Mouse (Mus musculus): ENCODE measurements around the gene Clec11a.

The Clec11a gene

DNA sequence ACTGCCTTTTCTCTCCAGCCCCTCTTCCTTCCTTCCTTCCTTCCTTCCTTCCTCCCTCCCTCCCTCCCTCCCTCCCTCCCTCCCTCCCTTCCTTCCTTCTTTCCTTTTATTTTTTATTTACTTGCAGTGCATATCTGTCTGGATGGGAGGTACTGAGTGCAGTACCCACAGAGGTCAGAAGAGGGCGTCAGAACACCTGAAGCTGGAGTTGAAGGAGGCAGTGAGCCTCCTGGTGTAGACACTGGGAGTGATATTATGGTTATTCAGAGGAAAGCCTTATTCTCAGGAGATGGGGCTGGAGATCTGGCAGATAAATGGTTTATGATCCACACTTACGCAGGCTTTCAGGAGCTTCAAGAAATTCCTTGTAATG is 29.5 kb downstream of the Clec11a start:
- DNase-seq (ENCODE audit: low spot score in 2 of 2), result no peak

DNA sequence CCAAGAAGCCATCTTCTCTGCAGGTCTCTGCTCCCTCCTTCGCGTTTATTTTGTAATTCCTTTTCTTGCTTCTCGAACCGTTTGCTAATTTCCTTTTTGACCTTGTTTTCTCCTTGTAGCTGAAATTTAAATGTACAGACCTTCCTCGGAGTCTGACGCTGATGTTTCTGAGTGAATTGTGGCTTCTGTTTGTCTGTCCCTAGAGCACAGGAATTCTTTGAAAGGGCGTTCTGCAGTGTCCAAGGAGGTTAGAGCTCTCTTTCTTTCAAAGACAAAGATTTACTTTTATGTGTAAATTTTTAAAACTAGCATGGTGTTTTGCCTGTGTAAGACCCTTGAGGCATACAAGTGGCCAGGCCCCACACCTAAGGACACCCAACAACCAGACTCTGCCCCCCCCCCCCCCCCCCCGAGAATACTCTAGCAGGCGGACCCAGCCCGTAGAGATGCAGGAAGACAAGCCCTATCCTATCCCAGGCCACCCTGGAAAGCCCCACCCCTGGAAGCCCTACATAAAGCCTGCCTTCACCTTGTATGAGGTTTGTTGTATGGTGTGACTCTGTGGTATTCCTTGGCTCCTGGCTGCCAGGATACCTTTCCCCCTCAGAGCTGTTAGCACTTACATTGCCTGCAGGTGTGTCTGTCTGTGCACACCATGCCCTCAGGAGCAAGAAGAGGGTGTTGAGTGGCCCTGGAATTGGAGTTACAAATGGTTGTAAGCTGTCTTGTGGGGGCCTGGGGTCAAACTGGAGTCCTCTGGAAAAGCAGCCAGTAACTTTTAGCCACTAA is 30.0 kb downstream of the Clec11a start:
- no peak for DNase-seq (ENCODE audit: low spot score in 2 of 2)

DNA sequence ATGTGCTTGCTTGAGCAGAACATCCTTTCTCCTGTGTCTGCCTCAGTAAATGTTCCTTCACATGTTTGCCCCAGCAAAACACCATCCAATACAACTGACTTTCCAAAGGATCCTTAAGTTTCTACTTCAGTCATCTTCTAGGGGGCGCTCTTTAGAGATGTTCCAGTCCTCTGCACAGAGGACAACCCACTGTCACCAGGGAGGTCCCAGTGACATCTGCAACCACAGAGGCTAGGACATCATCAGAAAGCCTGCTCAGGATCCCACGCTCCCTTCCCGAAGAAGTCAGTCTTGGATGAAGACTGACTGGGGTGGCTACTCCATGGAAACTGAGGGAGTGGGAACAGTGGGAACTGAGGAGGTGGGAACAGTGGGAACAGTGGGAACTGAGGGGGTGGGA is 31.2 kb downstream of the Clec11a start:
- no peak for DNase-seq (ENCODE audit: low spot score in 2 of 2)

DNA sequence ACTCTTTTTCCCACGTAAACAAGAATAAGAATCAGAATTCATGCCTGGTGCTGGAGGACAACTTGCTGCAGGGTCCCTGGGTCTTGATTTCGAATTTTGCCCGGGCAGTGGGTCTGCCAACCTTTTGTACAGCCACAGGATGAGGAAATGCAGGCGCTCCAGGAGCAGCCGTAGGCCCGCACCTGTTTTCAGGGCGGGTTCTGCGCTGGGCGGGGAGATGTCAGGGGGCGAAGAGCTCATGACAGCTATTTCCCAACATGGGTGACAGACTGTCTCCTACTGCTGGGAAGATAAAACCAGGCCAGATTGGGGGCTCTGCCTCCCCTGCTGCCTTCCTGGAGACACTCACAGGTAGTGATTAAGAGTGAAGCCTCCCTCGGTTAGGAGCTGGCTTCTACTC is 32.6 kb downstream of the Clec11a start:
- DNase-seq (ENCODE audit: low spot score in 2 of 2), result no peak

DNA sequence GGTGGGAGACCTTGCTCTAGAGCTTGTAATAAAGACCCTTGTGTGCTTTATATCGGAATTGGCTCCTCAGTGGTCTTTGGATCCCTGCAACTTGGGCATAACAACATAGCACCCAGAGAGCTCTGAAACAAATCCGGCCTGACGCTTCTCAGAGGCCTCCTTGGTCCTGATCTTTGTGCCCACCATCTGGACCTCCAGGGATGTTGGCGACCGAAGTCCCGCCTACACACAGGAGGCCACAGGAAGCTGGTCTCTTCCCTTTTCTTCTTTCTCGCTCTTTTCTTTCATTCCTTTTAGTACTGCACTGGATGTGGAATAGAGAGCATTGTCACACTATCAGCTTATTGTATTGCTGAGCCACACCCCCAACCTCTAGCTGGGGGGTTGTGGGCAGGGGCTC is 33.3 kb downstream of the Clec11a start:
- DNase-seq (ENCODE audit: low spot score in 2 of 2), result no peak

DNA sequence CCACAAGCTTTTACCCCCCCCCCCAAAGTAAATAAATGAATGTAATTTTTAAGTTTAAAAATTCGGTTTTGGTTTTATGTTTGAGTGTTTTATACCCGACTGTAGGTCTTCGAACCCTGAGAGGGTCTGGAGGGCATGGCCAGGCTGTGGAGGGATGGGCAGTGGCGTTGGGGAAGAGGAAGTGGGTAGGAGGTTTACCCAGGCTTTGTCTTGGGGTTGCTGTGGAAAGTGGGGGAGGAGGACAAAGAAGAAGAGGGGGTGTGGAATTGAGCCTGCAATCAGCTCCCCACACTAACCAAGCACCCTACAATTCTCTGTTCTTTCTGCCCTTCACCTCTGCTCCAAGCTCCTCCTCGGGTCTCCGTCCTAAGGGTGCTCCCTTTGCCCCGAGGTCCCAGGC is 34.2 kb downstream of the Clec11a start:
- no peak for DNase-seq (ENCODE audit: low spot score in 2 of 2)

DNA sequence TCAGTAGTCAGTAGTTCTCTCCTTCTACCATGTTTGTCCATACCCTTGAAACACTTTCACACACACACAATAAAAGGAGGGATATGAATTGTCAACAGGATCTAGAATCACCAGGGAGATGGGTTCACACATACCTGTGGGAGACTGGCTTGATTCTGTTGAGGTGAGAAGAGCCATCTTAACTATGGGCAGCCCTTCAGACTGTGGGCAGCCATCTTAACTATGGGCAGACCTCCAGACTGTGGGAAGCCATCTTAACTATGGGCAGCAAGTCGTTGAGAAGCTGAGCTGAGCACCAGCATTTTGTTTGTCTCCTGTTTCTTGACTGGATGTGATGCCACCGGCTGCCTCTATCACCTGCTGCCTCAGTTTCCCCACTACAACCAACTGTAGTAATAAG is 35.4 kb downstream of the Clec11a start:
- no peak for DNase-seq (ENCODE audit: low spot score in 2 of 2)

DNA sequence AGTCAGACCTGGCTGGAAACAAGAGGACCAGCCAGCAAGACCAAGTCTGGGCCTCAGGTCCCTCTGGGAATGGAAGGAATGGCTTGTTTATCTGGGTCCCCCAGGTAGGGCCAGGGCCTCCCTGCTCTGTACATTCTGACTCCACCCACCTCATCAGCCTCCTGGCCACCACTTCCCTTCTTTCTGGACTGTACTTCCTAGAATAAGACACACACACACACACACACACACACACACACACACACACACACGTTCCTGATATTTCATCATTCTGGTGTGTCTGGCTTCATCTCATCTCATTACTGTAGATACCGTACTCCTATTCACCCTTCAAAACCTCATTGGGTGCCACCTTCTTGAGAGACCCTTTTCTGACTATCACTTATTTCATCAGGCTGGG is 37.3 kb downstream of the Clec11a start:
- no peak for DNase-seq (ENCODE audit: low spot score in 2 of 2)

DNA sequence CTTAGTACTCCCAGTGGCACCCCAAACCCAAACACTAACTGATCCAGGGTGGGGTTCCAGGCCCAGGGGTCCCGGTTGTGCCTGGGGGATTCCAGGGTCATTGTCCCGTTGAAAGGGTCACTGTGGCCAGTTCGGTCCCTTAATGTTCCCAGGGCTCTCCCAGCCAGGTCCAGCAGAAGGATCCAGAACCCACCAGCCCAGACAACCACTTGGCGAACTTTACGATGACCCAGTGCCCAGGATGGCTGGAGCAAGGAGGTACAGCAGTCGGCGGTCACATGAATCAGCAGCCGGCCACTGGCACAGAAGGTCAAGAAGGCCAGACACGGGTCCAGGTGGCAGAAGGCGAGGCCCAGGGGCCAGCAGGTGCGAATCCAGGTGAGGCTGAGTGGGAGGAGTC is 38.6 kb downstream of the Clec11a start:
- DNase-seq (ENCODE audit: low spot score in 2 of 2), result no peak

DNA sequence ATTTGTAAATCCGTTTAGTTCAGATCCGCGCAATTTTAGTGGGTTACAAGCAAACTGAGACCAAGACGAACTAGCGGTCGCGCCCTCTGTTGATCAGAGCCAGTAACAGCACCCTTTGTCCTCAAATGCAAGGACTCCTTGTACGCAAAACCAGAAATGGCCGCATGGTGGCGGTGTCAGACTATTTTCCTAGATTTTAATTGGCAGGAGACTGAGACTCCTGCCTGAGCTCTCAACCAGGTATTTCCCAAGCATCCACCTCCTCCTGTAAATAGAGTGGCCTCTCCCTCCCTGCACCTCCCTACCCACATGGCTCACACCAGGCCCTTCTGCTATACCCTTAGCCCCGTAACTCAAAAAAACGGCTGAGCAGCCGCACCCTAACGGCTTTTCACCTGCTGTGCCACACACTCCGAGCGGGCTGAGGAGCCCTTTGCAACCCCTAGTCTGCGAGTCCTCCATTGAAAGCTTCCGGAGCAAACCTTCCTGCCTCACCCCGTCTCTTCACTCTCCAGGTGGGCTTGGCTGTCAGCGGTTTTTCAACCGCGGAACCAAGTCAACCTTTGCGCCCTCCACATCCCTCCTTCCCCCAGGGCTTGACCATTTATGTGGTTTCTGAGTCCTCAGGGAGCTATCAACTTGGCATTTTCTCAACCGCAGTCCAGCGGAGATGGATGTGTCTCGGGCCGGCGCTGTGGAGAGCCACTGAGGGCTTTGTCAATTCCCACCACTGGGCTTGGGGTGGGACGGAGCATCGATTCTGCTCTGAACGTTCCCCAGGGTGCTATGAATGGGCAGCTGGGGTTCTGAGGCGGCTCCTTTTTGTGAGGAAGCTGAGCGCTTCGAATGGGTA is 43.7 kb downstream of the Clec11a start:
- peak; percentile 81 to 94 for DNase-seq (ENCODE audit: low spot score in 2 of 2)

DNA sequence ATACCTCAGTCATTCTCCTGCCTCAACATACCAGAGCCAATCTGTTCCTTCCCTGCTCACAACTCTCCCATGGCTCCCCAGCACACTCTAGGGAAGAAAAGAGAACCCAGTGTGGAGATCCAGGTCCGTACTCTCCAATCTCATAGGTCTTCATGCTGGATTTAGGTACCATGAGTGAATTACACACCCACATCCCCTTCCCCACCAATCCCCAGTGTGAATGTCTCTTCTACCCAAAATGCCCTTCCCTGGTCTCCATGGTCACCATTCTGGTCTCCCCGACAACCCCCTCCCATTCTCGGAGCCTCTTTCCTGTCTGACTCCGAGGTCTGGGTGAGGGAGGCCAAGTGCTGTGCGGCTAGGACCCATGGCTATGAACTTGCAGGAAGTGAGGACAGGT is 45.6 kb downstream of the Clec11a start, which contains the start of gene Gm15517:
TSS of gene Gm15517 (plus strand) at position 301 of the 400 bp plus-strand sequence.
- DNase-seq (ENCODE audit: low spot score in 2 of 2), result no peak

DNA sequence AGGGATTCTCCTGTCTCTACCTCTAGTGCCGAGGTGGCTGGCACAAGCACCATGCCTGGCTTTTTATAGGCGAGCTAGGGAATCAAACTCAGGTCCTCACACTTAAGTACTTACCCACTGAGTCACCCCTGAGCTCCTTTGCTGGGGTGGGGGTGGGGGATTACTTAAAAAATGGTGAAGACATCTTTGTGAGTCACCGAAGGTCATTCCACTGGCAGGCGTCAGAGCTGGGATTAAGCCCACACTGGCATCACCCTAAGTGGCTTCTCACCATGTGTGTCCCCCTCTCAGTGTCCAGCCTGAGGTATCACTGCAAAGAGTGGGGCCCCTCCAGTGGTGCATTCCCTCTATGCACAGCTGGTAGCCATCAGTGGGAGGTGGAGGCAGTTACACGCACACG is 46.3 kb downstream of the Clec11a start:
- no peak for DNase-seq (ENCODE audit: low spot score in 2 of 2)

DNA sequence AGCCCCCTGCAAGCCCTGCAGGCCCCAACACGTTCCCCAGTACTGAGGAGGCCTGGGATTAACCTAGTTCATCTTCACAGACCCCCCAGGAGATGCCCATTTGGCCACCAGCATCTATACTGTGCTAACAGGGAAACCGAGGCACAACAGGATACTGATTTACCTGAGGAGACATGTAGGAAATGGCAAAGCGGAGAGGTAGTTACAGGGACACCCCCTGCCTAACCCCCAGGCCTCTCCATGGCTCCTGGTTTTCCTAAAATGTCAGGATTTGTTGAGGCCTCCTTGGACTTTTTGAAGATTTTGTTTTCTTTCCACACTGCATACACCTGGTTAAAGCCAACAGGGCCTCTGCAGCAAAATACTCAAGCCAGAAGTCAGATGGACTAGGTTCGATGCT is 49.4 kb downstream of the Clec11a start, which contains the start of gene Acp4:
TSS of gene Acp4 (minus strand) at position 101 of the 400 bp plus-strand sequence.
- DNase-seq (ENCODE audit: low spot score in 2 of 2), result no peak

DNA sequence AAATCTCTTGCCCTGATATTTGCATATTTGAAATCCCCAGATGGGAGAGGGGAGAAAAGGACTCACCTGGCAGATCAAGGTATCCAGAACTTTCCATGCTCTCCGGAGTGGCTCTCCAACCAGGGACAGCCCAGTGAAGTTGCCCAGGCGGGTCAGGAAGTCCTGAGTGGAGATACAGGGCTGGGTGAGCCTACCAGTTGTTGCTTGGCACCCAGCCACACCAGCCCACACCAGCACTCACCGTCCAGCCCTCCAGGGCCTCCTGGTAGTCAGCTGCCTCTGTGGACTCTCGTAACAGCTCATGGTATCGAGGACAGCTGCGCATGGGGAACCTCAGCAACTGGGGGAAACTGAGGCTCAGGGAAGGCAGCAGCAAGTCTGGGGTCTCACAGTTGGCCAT is 51.8 kb downstream of the Clec11a start:
- DNase-seq (ENCODE audit: low spot score in 2 of 2), result no peak

DNA sequence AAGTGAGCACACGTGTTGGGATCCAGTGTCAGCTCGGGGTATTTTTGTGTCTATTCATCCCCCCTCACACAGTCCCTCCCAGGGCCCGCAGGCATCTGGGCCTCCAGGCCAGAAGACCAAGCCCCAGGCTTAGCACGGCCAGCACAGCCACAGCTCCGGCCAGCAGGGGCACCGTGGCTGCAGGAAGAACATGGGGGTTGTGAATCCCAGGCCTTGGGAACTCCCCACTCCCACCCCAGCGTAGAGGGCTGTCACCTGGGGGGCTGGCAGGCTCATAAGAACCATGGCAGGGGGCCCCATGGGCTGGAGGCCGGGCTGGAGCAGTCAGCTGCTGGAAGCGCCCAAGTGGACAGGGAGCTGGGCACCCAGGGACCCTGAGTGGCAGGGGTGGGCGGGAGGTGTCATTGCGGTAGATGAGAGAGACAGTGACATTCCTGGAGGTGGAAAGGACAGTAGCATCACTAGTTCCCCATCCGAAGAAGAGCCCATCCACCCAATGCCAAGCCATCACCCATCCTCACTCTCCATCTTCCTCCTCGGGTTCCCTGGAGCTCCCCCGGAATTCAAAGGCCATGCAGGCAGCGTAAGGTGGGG is 53.6 kb downstream of the Clec11a start:
- DNase-seq (ENCODE audit: low spot score in 2 of 2), result no peak
